Mouse (Mus musculus) Patski (cell line): ENCODE measurements at regions not wholly inside any gene's neighbourhood (a gene's known extent, or its start where the extent isn't known, plus 50 kb on each side); places are given as distances from the start of the nearest gene placed in this dataset.

Experiments
- ATAC-seq: fragments of 100-300 bp; one replicate; pipeline ENCODE4 v1.8.0; 2021
- CTCF ChIA-PET: fragments of 350-600 bp; sonication (Branson Sonifier 250); formaldehyde crosslinking; loops from one replicate; lab custom pipeline; 2022; ENCODE audit warnings: inconsistent platforms; lab: Charles Lee
- POLR2A ChIA-PET: fragments of 350-600 bp; sonication (Branson Sonifier 250); formaldehyde crosslinking; loops from one replicate; lab custom pipeline; 2022; ENCODE audit warnings: antibody characterized with exemption, inconsistent platforms; lab: Charles Lee
- DNase-seq: peaks from one replicate; pipeline ENCODE4 v3.0.0-alpha.2; 2011; ENCODE audit warnings: low read depth, low spot score
- H3K27me3 ChIP-seq: fragments of 371-371 bp; one replicate; pipeline ENCODE4 v1.5.1; 2021
- CTCF ChIP-seq: fragments of 100-300 bp; IDR thresholded peaks from one replicate; pipeline ENCODE4 v1.5.1; 2021
- in situ Hi-C: fragments of 300-500 bp; cut with MboI; formaldehyde crosslinking; loops from 3 replicates; pipeline ENCODE4 v1.11.1; 2018; ENCODE audit warnings: low pct_unique_long_range_greater_than_20kb, mixed read lengths

DNA sequence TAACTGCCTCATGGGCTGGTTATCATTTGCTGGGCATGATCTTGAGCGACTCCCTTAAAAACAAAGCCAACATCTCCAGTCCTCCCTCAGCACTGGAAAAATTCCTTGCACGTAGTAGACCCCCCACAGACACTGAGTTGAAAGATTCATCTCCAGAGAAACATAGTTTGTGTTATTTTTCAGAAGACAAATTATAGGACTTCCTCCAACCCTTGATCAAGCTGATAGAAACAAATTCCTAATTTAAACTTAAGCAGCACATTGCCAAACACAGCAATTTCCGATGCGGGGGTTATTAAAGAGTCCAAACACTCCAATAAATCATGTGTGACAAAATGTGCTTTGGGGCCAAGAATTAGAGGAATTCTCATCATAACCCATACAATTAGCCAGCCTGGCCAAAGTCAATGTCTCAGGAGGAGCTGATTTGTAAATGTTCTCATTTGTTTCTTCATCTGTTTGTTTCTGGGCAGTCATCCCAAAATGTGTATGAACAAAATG is 205.7 kb upstream of the Ipo5 start:
- POLR2A ChIA-PET = interaction anchor here (0.8 kb wide), 1 partner anchor 700 kb away, joined by 3 read pairs; no protein-coding TSS in a partner anchor
- no peaks in the 10 kb centered on the region for H3K27me3 ChIP-seq
- DNase-seq (no peak), ATAC-seq (no peak)
- TF ChIP-seq CTCF = no peak
- in situ Hi-C loops = no loop called here
- CTCF ChIA-PET = no interaction called here

DNA sequence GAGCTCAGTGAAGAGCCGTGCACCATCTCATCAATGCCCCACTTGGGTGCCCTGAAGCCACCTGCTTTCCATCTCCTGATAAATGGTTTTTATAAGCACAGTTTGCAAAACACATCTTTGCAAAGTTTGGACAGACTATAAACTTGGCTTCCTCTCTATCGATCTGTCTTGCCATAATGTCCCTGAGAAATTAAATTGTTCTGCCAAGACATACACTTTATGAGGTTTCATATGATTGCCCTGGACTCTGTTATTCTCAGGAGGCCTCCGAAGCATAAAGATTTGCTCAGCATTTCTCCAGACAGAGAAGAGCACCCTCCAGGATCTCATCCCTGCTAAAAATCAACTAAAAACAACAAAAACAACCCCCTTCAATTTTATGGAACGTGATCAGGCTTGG is 200.2 kb upstream of the Ipo5 start:
- POLR2A ChIA-PET = no interaction called here
- in situ Hi-C loops = no loop called here
- CTCF ChIA-PET = no interaction called here
- TF ChIP-seq CTCF = no peak
- DNase-seq = no peak
- no peak for ATAC-seq
- peaks cover 8% of the 10 kb centered on the region for H3K27me3 ChIP-seq

- no peak for ATAC-seq
- CTCF ChIA-PET = no interaction called here
- POLR2A ChIA-PET = no interaction called here
- no peak for DNase-seq
- in situ Hi-C loops = no loop called here
- TF ChIP-seq CTCF = no peak
- peaks cover 3% of the 10 kb centered on the region for H3K27me3 ChIP-seq
These were observed 190.3 kb upstream of the Ipo5 start for GRCm38 (mm10) chr14:120720464-120721445.

GRCm38 (mm10) chr14:120721593-120722461 is 189.2 kb upstream of the Ipo5 start:
- DNase-seq (no peak), ATAC-seq (no peak)
- ChIA-PET CTCF (no interaction called here), POLR2A (no interaction called here)
- H3K27me3 ChIP-seq = peaks cover 3% of the 10 kb centered on the region
- no peak for TF ChIP-seq CTCF
- in situ Hi-C loops = no loop called here

GRCm38 (mm10) chr14:120722546-120723112 is 188.4 kb upstream of the Ipo5 start:
- POLR2A ChIA-PET = no interaction called here
- no peak for ATAC-seq
- H3K27me3 ChIP-seq = peaks cover 3% of the 10 kb centered on the region
- CTCF ChIA-PET = no interaction called here
- DNase-seq = no peak
- in situ Hi-C loops = no loop called here
- no peak for TF ChIP-seq CTCF

DNA sequence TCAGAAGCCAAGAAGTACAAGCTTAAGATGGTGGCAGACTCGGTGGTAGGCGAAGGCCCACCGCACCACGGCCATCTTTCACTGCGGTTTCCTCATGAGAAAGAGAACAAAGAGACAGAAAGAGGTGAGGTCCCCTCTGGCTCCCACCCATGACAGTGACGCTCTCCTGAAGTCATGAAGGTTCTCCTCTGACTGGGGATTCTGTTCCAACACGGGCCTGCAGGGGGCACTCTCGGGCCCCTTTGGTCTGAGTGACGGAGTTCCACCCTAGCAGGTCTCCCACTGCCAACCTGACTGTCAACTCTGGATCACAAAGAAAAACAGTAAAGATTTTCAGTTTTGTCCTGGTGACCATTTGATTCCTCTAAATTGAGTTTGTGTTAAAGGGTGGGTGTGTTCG is 182.9 kb upstream of the Ipo5 start:
- DNase-seq = no peak
- POLR2A ChIA-PET = no interaction called here
- CTCF ChIA-PET = no interaction called here
- H3K27me3 ChIP-seq = peaks cover 8% of the 10 kb centered on the region
- ATAC-seq = no peak
- in situ Hi-C loops = no loop called here
- no peak for TF ChIP-seq CTCF

GRCm38 (mm10) chr14:120730226-120730625 is 180.8 kb upstream of the Ipo5 start:
- TF ChIP-seq CTCF = no peak
- DNase-seq = no peak
- ChIA-PET CTCF (no interaction called here), POLR2A (no interaction called here)
- peaks cover 8% of the 10 kb centered on the region for H3K27me3 ChIP-seq
- no peak for ATAC-seq
- in situ Hi-C loops = no loop called here

GRCm38 (mm10) chr14:120731679-120732281 is 179.2 kb upstream of the Ipo5 start:
- ChIA-PET CTCF (no interaction called here), POLR2A (no interaction called here)
- DNase-seq (no peak), ATAC-seq (no peak)
- peaks cover 8% of the 10 kb centered on the region for H3K27me3 ChIP-seq
- in situ Hi-C loops = no loop called here
- TF ChIP-seq CTCF = no peak

DNA sequence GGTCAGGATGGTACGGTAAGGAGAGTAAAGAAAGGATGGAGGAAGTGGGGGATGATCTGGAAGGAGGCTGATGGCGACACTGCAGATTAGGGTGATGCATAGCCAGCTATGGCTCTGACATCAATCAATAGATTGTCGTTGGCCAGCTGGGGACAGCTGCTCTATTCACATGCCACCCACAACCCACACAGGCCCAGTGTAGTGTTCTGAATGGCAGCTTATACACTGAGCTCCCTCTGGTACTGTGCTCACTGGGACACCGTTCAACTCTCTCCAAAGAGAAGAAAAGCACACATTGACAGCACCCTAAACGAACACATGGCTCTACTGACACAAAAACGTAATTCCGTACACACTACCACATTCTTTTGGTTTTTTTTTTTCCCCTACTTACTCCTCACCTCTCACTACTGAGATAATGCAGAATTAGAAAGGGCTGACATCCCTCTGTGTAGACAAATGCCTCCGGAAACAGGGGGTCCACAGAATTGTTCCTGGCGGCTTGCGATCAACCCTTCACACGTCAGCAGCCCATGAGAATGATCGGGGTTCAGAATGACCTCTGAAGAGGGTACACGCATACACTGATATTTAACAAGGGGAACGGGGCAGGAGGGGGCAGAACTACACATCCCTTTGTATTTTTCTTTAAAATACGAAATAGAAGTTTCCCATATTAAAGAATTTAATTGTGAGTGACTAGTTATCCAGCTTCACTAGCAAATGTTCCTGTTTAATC is 178.5 kb upstream of the Ipo5 start:
- POLR2A ChIA-PET = no interaction called here
- no peak for ATAC-seq
- TF ChIP-seq CTCF = no peak
- no peak for DNase-seq
- CTCF ChIA-PET = no interaction called here
- in situ Hi-C loops = no loop called here
- H3K27me3 ChIP-seq = peaks cover 8% of the 10 kb centered on the region
